Mouse (Mus musculus): ENCODE measurements at regions not wholly inside any gene's neighbourhood (a gene's known extent, or its start where the extent isn't known, plus 50 kb on each side); places are given as distances from the start of the nearest gene placed in this dataset.

DNA sequence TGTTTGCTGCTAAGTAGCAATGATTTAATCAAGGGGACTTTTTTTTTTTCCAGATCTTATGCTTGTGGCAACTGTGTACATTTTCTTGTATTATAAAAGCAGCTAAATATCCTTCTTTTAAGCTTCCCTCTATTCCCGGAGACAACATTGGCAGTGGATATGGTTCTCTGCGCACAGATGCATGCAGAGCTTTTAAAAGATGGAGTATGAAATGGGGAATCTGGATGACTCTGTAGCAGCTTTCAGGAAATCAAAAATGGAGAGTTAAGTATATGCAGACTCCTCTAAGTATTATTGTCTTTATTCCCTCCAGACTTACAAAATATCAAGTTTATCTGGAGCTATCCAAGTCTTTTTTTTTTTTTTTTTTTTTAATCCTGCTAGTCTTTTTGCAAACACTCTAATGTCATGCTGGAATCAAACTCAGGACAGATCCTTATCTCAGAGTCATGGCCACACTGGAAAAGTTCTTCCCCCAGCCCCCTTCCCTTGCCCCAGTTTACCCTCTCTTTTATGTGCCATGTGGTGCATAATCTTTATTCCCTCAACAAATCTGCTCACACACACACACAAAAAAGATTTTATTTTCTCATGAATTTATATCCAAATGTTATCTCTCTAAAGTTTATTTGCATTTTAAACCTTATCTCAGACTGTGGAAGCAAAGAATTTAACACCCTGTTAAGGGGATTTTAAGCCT is 1080.3 kb upstream of the Cdh6 start:
- no peak for DNase-seq (ENCODE audit: low spot score)
- TF ChIP-seq EP300 (optimal IDR thresholded peaks at IDR 0.05) (no peak), CTCF (IDR thresholded peaks at IDR 0.05; ENCODE audit: low read depth) (no peak)
- Histone ChIP-seq H3K36me3 (ENCODE audit: control insufficient read depth, insufficient read depth, low read length) (no peaks in the 10 kb centered on the region), H3K9ac (ENCODE audit: low read length) (no peak overlapping the region), H3K4me3 (ENCODE audit: low read depth, low read length) (no peak overlapping the region), H3K27ac (replicated peaks) (no peak overlapping the region), H3K9me3 (ENCODE audit: control insufficient read depth, low read length) (no peaks in the 10 kb centered on the region), H3K27me3 (ENCODE audit: control insufficient read depth, insufficient read depth, low read length) (no peaks in the 10 kb centered on the region), H3K4me1 (replicated peaks; ENCODE audit: control insufficient read depth, insufficient read depth) (no peaks in the 10 kb centered on the region), H3K4me2 (replicated peaks; ENCODE audit: low read depth) (no peak overlapping the region)
- 83% methylated on average over 2 of the region's 2 CpGs for WGBS
- no peak for ATAC-seq (ENCODE audit: low FRiP score, low TSS enrichment)

DNA sequence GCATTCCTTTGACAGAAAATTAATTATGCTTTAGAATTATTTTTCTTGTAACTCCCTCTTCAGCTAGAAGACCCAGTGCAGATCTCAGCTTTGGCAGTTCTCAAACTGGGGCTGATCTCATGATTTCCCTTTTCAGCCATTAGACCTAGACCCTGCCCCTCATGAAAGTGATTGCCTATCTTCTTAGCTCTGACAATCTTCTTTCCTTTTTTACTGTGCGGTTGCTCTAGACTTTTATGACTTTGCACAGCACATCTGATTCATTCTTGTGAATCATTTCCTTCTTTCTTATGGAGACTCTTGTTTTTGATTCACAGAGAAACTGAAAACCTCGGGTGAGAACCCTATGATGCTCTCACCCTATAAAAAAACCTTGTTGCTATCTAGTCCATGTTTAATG is 1078.3 kb upstream of the Cdh6 start:
- no peaks in the 10 kb centered on the region for H3K36me3 ChIP-seq (ENCODE audit: control insufficient read depth, insufficient read depth, low read length)
- no peak overlapping the region for H3K9ac ChIP-seq (ENCODE audit: low read length)
- 68% methylated on average over 2 of the region's 2 CpGs for WGBS
- ATAC-seq (ENCODE audit: low FRiP score, low TSS enrichment) (no peak), DNase-seq (ENCODE audit: low spot score) (no peak)
- no peak overlapping the region for H3K4me3 ChIP-seq (ENCODE audit: low read depth, low read length)
- TF ChIP-seq EP300 (optimal IDR thresholded peaks at IDR 0.05) (no peak), CTCF (IDR thresholded peaks at IDR 0.05; ENCODE audit: low read depth) (no peak)
- no peak overlapping the region for H3K4me2 ChIP-seq (replicated peaks; ENCODE audit: low read depth)
- no peaks in the 10 kb centered on the region for H3K27me3 ChIP-seq (ENCODE audit: control insufficient read depth, insufficient read depth, low read length)
- no peak overlapping the region for H3K27ac ChIP-seq (replicated peaks)
- H3K4me1 ChIP-seq (replicated peaks; ENCODE audit: control insufficient read depth, insufficient read depth), result no peaks in the 10 kb centered on the region
- no peaks in the 10 kb centered on the region for H3K9me3 ChIP-seq (ENCODE audit: control insufficient read depth, low read length)

DNA sequence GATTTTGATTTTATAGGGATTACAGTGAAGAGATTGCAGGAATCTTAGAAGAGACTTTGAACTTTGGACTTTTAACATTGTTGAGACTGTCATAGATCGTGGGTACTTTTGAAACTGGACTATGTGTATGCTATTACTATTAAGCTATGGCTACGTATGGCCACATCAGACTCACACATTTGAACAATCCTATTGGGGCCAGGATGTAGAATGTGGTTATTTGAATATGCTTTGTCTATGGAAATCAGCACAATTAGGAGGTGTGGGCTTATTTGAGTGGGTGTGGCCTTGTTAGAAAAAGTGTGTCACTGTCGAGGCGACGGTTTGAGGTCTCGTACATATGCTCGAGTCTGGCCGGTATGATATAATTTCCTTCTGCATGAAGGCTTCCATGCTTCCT is 1041.8 kb upstream of the Cdh6 start:
- no peak overlapping the region for H3K4me2 ChIP-seq (replicated peaks; ENCODE audit: low read depth)
- 93% methylated on average over 8 of the region's 8 CpGs for WGBS
- H3K4me1 ChIP-seq (replicated peaks; ENCODE audit: control insufficient read depth, insufficient read depth), result no peaks in the 10 kb centered on the region
- DNase-seq (ENCODE audit: low spot score), result no peak
- H3K4me3 ChIP-seq (ENCODE audit: low read depth, low read length), result no peak overlapping the region
- H3K9me3 ChIP-seq (ENCODE audit: control insufficient read depth, low read length), result no peaks in the 10 kb centered on the region
- no peak overlapping the region for H3K9ac ChIP-seq (ENCODE audit: low read length)
- H3K36me3 ChIP-seq (ENCODE audit: control insufficient read depth, insufficient read depth, low read length), result no peaks in the 10 kb centered on the region
- no peak overlapping the region for H3K27ac ChIP-seq (replicated peaks)
- ATAC-seq (ENCODE audit: low FRiP score, low TSS enrichment), result no peak
- no peak for TF ChIP-seq CTCF (IDR thresholded peaks at IDR 0.05; ENCODE audit: low read depth)
- H3K27me3 ChIP-seq (ENCODE audit: control insufficient read depth, insufficient read depth, low read length), result no peaks in the 10 kb centered on the region

DNA sequence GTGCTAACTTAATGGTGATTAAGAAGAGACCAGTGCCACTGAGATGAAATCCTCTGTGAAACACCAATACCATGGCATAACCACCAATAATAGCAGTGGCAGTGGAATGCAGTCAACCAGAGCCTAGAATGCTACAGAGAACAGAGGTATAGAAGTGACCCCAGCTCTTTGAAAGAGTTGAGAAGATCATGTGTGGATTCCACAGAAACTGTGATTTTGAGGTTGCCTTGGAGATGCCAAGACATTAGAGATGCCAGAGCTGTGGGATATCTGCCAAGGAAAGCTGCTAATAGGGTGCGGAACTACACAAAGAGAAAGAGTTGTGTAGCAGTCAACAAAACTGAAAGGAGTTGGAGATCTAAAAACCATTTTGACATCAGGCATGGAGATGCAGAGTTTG is 1041.3 kb upstream of the Cdh6 start:
- H3K36me3 ChIP-seq (ENCODE audit: control insufficient read depth, insufficient read depth, low read length), result no peaks in the 10 kb centered on the region
- no peak for ATAC-seq (ENCODE audit: low FRiP score, low TSS enrichment)
- no peak for DNase-seq (ENCODE audit: low spot score)
- H3K9me3 ChIP-seq (ENCODE audit: control insufficient read depth, low read length), result no peaks in the 10 kb centered on the region
- H3K27ac ChIP-seq (replicated peaks), result no peak overlapping the region
- 90% methylated on average over 1 of the region's 1 CpGs for WGBS
- H3K27me3 ChIP-seq (ENCODE audit: control insufficient read depth, insufficient read depth, low read length), result no peaks in the 10 kb centered on the region
- H3K9ac ChIP-seq (ENCODE audit: low read length), result no peak overlapping the region
- no peak overlapping the region for H3K4me3 ChIP-seq (ENCODE audit: low read depth, low read length)
- H3K4me2 ChIP-seq (replicated peaks; ENCODE audit: low read depth), result no peak overlapping the region
- TF ChIP-seq EP300 (optimal IDR thresholded peaks at IDR 0.05), result no peak
- no peaks in the 10 kb centered on the region for H3K4me1 ChIP-seq (replicated peaks; ENCODE audit: control insufficient read depth, insufficient read depth)

DNA sequence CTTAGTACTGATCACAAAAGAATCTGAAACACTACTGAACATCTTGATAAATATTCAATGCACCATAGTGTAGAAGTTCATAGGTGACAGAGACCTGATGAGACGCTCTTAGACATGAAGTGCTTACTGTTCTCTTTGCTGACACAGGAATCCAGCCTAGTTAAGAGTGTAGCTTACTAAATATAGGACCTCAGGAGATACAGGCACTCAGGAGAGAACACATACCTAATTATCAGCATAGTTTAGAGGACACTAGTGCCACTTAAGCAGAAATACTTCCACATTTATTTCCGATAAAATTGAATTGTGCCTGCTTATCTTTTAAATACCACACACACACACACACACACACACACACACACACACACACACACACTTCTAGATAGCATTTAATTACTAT is 1004.0 kb upstream of the Cdh6 start:
- Histone ChIP-seq H3K27me3 (ENCODE audit: control insufficient read depth, insufficient read depth, low read length) (no peaks in the 10 kb centered on the region), H3K9ac (ENCODE audit: low read length) (no peak overlapping the region), H3K4me1 (replicated peaks; ENCODE audit: control insufficient read depth, insufficient read depth) (no peaks in the 10 kb centered on the region), H3K9me3 (ENCODE audit: control insufficient read depth, low read length) (no peaks in the 10 kb centered on the region), H3K36me3 (ENCODE audit: control insufficient read depth, insufficient read depth, low read length) (no peaks in the 10 kb centered on the region), H3K4me2 (replicated peaks; ENCODE audit: low read depth) (no peak overlapping the region), H3K4me3 (ENCODE audit: low read depth, low read length) (no peak overlapping the region), H3K27ac (replicated peaks) (no peak overlapping the region)
- DNase-seq (ENCODE audit: low spot score), result no peak
- WGBS, result 88% methylated on average over 2 of the region's 2 CpGs
- no peak for ATAC-seq (ENCODE audit: low FRiP score, low TSS enrichment)
- TF ChIP-seq EP300 (optimal IDR thresholded peaks at IDR 0.05), result no peak
- no peak for TF ChIP-seq CTCF (IDR thresholded peaks at IDR 0.05; ENCODE audit: low read depth)

DNA sequence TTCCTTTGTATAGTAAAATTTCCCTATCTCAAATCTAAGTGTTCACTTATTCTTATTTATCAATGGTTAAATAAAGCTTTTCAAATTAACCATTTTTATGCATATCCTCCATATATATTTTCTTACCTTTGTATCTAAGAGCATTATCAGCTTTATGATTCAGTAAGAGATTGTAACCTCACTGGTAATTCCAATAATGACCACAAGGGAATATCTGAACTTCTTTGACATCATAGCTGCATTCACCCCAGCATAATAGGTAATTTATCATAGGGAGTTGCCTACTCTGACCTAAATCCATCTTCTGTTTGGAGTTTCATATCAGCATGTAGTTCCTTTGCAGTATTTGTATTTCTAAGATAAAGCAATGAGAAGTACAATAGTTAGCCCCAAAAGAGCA is 963.9 kb upstream of the Cdh6 start:
- Histone ChIP-seq H3K36me3 (ENCODE audit: control insufficient read depth, insufficient read depth, low read length) (no peaks in the 10 kb centered on the region), H3K27me3 (ENCODE audit: control insufficient read depth, insufficient read depth, low read length) (no peaks in the 10 kb centered on the region), H3K4me2 (replicated peaks; ENCODE audit: low read depth) (no peak overlapping the region), H3K9me3 (ENCODE audit: control insufficient read depth, low read length) (no peaks in the 10 kb centered on the region), H3K9ac (ENCODE audit: low read length) (no peak overlapping the region), H3K4me3 (ENCODE audit: low read depth, low read length) (no peak overlapping the region), H3K4me1 (replicated peaks; ENCODE audit: control insufficient read depth, insufficient read depth) (no peaks in the 10 kb centered on the region), H3K27ac (replicated peaks) (no peak overlapping the region)
- ATAC-seq (ENCODE audit: low FRiP score, low TSS enrichment), result no peak
- TF ChIP-seq CTCF (IDR thresholded peaks at IDR 0.05; ENCODE audit: low read depth), result no peak
- no peak for TF ChIP-seq EP300 (optimal IDR thresholded peaks at IDR 0.05)
- no peak for DNase-seq (ENCODE audit: low spot score)
